Mouse (Mus musculus) olfactory bulb, adult 2 months (tissue): ENCODE results near the gene Rrn3.

Experiments
- CTCF ChIP-seq: fragments of 200-500 bp; IDR thresholded peaks from 2 replicates; pipeline ENCODE4 v1.5.1; 2012; ENCODE audit warnings: low read depth, mild to moderate bottlenecking, low read length, moderate library complexity; ENCODE audit not compliant: insufficient read depth
- POLR2A ChIP-seq: fragments of 200-500 bp; IDR thresholded peaks from 2 replicates; pipeline ENCODE4 v1.6.1; 2012; ENCODE audit warnings: mild to moderate bottlenecking, low read depth, low read length, moderate library complexity; ENCODE audit not compliant: insufficient read depth

- no peak for TF ChIP-seq POLR2A
- TF ChIP-seq CTCF, result no peak
Observed at GRCm38 (mm10) chr16:13820771-13821170, 40.3 kb downstream of the Rrn3 start.
